Mouse (Mus musculus) hindbrain, embryonic 11.5 days (tissue): Measurements from ENCODE around the gene Tgfbr3l. TPM values are rescaled to one million over a fixed set of nuclear protein-coding genes. Genes with fewer than 3 reads are reported as not detected.

Experiments used
- ATAC-seq: fragments of 200-750 bp; cut with Nextera tagmentation; 2 replicates; pipeline ENCODE4 v1.8.0; 2017; ENCODE audit warnings: mild to moderate bottlenecking, moderate TSS enrichment, moderate library complexity; ENCODE audit not compliant: low FRiP score
- DNase-seq: peaks from one replicate; pipeline ENCODE4 v3.0.0-alpha.2; 2015; ENCODE audit warnings: low spot score
- H3K27ac ChIP-seq: fragments of 300-500 bp; sonication (generic); 2 replicates; pipeline ENCODE4 v1.5.1; 2014; ENCODE audit warnings: mild to moderate bottlenecking, low read depth, low read length
- H3K27me3 ChIP-seq: fragments of 300-500 bp; sonication (generic); 2 replicates; pipeline ENCODE4 v1.6.1; 2014; ENCODE audit warnings: mild to moderate bottlenecking, low read length, moderate library complexity, mixed read lengths; ENCODE audit not compliant: control insufficient read depth, insufficient read depth
- H3K36me3 ChIP-seq: fragments of 300-500 bp; sonication (generic); 2 replicates; pipeline ENCODE4 v1.6.1; 2014; ENCODE audit warnings: mild to moderate bottlenecking, low read length, moderate library complexity, mixed read lengths; ENCODE audit not compliant: control insufficient read depth, insufficient read depth
- H3K4me1 ChIP-seq: fragments of 300-500 bp; sonication (generic); replicated peaks from 2 replicates; pipeline ENCODE4 v1.6.1; 2014; ENCODE audit warnings: low read length, mixed read lengths; ENCODE audit not compliant: control insufficient read depth, insufficient read depth
- H3K4me2 ChIP-seq: fragments of 300-500 bp; sonication (generic); replicated peaks from 2 replicates; pipeline ENCODE4 v1.6.1; 2014; ENCODE audit warnings: mild to moderate bottlenecking, low read depth, low read length
- H3K4me3 ChIP-seq: fragments of 300-500 bp; sonication (generic); 2 replicates; pipeline ENCODE4 v1.5.1; 2014; ENCODE audit warnings: low read depth, low read length
- H3K9ac ChIP-seq: fragments of 300-500 bp; sonication (generic); 2 replicates; pipeline ENCODE4 v1.6.1; 2014; ENCODE audit warnings: low read depth, low read length
- H3K9me3 ChIP-seq: fragments of 300-500 bp; sonication (generic); 2 replicates; pipeline ENCODE4 v1.6.1; 2016; ENCODE audit warnings: low read length; ENCODE audit not compliant: control insufficient read depth
- WGBS: fragments of 180-500 bp; shearing (Covaris S2); extraction: QIAGEN DNeasy Blood & Tissue Kit; methylation state at CpG from one replicate; pipeline ENCODE4 v1.1.7; 2014; 5-methylcytosine and 5-hydroxymethylcytosine counted together
- polyA plus RNA-seq: library from polyadenylated mRNA; unstranded; fragments of >200 nt; fragmentation: Nextera tagmentation; extraction: Ambion mirVana; gene quantifications from 2 replicates; pipeline ENCODE4 v1.2.1, GENCODE M21; 2014

The Tgfbr3l gene
- polyA plus RNA-seq, 1 experiment from 2014 or later = 2.1 TPM

DNA sequence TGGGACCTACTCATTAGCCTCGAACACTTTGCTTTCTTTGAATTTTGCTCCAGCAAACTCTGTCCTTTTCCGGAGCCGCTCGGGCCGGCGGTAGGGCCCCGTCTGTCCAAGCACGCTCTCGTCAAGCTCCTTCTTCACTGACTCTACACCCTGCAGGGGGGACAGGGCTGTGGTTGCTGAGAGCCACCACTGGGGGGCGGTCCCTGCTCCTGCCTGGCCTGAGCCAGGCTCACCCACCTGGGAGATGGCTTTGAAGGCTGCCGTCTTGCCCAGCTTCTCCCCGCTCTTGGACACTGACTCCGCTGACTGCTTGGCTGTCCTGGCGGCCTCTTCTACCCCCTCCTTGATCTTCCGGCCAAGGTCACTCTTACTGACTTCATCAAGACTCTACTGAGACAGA, 19.6 kb downstream of the Tgfbr3l start:
- ATAC-seq (peak; percentile 53; the same call in 1 of the 2 replicates), DNase-seq (peak; percentile 33)
- no peak overlapping the region for H3K4me3 ChIP-seq
- no peak overlapping the region for H3K9ac ChIP-seq
- H3K27ac ChIP-seq = no peak overlapping the region
- H3K36me3 ChIP-seq = peaks cover 13% of the 10 kb centered on the region
- H3K27me3 ChIP-seq = no peaks in the 10 kb centered on the region
- 83% methylated on average over 15 of the region's 15 CpGs for WGBS
- H3K4me2 ChIP-seq = no peak overlapping the region
- H3K9me3 ChIP-seq = no peaks in the 10 kb centered on the region
- no peaks in the 10 kb centered on the region for H3K4me1 ChIP-seq

DNA sequence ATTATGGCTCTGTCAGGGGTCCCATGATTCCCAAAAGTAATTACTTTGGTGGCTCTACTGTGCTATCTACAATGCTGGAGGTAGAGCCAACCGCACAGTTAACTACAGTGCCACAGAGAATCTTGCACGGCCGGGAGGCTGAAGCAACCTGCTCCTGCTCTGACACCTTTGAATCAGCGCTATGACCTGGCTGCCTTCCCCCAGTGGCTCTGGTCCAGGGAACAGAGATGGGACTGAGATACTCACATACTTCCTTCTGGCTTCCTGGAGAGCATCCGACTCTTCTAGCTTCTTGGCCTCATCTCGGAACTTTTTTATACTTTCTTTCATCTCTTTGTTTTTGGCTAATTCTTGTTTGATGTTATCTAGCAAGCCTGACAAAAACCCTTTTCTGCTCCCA, 21.6 kb downstream of the Tgfbr3l start:
- Histone ChIP-seq H3K4me2 (no peak overlapping the region), H3K9me3 (no peaks in the 10 kb centered on the region), H3K27ac (no peak overlapping the region), H3K4me1 (no peaks in the 10 kb centered on the region), H3K27me3 (no peaks in the 10 kb centered on the region), H3K9ac (no peak overlapping the region), H3K36me3 (peaks cover 15% of the 10 kb centered on the region), H3K4me3 (no peak overlapping the region)
- ATAC-seq (no peak), DNase-seq (no peak)
- 96% methylated on average over 6 of the region's 6 CpGs for WGBS

DNA sequence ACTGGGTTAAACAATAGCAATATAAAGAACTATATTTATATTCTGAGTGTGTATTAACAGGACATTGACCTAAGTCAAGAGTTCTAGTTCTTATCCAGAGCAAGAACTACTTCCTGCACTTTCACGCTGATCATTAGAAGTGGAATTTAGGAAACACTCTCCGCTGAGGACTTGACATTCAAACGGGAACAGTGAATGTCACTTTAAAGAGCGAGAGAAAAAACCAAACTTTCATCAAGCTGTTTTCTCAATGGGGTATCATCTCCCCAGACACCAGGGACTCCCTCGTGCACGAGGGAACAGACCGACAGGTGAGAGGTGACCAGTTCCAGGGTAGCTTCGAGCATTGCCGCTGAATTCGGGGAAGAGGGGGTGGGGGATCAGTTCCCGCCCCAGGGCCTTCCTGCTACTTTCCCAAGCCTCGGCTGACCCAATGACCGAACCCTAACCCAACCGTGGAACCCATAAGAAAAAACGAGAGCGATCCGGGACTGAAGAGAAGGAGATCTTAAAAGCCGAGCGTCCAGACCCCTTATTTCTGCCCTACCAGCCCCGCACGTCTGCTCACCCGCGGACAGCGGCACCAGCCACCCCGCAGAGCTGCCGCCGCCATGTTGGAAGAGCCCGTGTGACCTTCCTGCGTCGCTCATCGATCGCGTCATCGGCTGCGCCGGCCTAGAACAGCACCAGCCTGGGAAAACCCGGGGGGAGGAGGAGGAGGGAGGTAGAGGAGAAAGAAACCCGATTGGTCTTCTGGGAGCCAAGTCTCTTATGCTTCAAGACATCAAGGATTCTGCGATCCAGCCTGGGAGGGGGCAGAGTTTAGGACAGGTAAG, 27.5 kb downstream of the Tgfbr3l start, which contains the start of gene Timm44:
TSS of gene Timm44 (minus strand) at position 639 of the 836 bp plus-strand sequence.
- H3K4me3 ChIP-seq = peak within 1 kb of the TSS; percentile 52
- peak within 1 kb of the TSS; percentile 51; the same call in 1 of the 2 replicates for H3K27ac ChIP-seq
- no peaks in the 10 kb centered on the region for H3K27me3 ChIP-seq
- H3K4me1 ChIP-seq = no peaks in the 10 kb centered on the region
- DNase-seq (peak; percentile 97), ATAC-seq (peak; percentile 98)
- H3K9ac ChIP-seq = peak within 1 kb of the TSS; percentile 70
- WGBS = under 1% methylated on average over 39 of the region's 39 CpGs
- peaks cover 2% of the 10 kb centered on the region; the same call in 1 of the 2 replicates for H3K36me3 ChIP-seq
- H3K9me3 ChIP-seq = no peaks in the 10 kb centered on the region
- H3K4me2 ChIP-seq = peak within 1 kb of the TSS; percentile 39

DNA sequence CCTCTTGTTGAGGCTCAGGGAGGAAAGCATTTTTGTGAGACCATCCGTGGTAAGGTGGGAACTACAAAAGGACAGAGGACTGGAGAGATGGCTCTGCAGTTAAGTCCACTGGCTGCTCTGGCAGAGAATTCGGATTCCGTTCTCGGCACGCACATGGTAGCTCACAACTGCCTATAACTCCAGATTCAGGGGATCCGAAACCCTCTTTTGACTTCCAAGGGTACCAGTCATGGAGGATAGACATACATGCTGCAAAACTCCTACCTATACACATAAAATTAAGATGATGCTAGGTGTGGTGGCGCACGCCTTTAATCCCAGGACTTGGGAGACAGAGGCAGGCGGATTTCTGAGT, 28.1 kb downstream of the Tgfbr3l start:
- 32% methylated on average over 9 of the region's 9 CpGs for WGBS
- DNase-seq = no peak
- Histone ChIP-seq H3K9me3 (no peaks in the 10 kb centered on the region), H3K4me1 (no peaks in the 10 kb centered on the region), H3K4me2 (peak overlapping the region; percentile 39), H3K36me3 (peaks cover 2% of the 10 kb centered on the region; the same call in 1 of the 2 replicates), H3K4me3 (peak overlapping the region; percentile 52), H3K27ac (peak overlapping the region; percentile 51; the same call in 1 of the 2 replicates), H3K9ac (peak overlapping the region; percentile 70), H3K27me3 (no peaks in the 10 kb centered on the region)
- no peak; the same call in 1 of the 2 replicates for ATAC-seq

DNA sequence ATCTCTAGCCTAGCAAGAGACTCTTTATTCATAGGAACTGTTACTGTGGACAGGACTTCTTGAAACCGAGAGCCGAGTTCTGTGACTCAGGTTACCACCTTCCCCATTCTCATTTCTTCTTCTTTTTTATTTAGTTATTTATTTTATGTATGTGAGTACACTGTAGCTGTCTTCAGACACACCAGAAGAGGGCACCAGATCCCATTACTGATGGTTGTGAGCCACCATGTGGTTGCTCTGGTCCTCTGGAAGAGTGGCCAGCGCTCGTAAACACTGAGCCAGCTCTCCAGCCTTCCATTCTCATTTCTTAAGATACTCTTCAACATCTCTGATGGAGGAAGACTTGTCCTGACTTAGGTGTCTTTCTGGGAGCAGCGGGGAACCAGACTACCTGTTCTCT, 44.7 kb downstream of the Tgfbr3l start:
- Histone ChIP-seq H3K9me3 (no peaks in the 10 kb centered on the region), H3K36me3 (peaks cover 7% of the 10 kb centered on the region), H3K27me3 (no peaks in the 10 kb centered on the region), H3K9ac (no peak overlapping the region), H3K27ac (no peak overlapping the region), H3K4me3 (no peak overlapping the region), H3K4me1 (no peaks in the 10 kb centered on the region), H3K4me2 (no peak overlapping the region)
- 94% methylated on average over 5 of the region's 5 CpGs for WGBS
- DNase-seq (no peak), ATAC-seq (no peak)

DNA sequence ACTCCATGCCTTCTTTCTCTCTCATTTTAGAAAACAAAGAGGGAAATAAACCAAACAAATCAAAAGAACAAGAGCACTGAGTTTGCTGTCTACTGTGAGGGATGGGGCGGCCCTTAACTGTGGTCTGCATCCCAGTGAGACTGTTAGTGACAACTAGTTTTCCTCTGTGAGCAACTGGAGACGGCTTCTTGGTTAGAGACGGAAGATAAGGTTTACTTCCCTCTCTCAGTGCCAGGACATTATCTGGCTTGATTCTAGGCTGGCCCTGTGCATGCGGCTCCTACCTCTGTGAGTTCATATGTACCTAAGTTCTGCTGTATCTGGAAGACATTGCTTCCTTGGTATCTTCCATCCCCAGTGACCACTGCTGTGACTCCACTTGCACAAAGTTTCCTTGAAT, 49.8 kb downstream of the Tgfbr3l start:
- Histone ChIP-seq H3K4me1 (no peaks in the 10 kb centered on the region), H3K9ac (no peak overlapping the region), H3K4me2 (no peak overlapping the region), H3K27ac (no peak overlapping the region), H3K9me3 (no peaks in the 10 kb centered on the region), H3K27me3 (no peaks in the 10 kb centered on the region), H3K4me3 (no peak overlapping the region), H3K36me3 (peaks cover 17% of the 10 kb centered on the region)
- 90% methylated on average over 4 of the region's 4 CpGs for WGBS
- ATAC-seq = no peak
- no peak for DNase-seq

Other genes with a start within 250 kb of the Tgfbr3l start
- gene Cd209f, start 142.4 kb upstream of the Tgfbr3l start, polyA plus RNA-seq = not detected in 2 replicates
- not detected in 2 replicates for gene Cd209g, start 114.1 kb upstream of the Tgfbr3l start, polyA plus RNA-seq
- gene Evi5l, start 81.6 kb upstream of the Tgfbr3l start, polyA plus RNA-seq = 28.1 and 33.5 TPM in 2 replicates
- 29.0 and 33.5 TPM in 2 replicates for gene Prr36, start 30.8 kb upstream of the Tgfbr3l start, polyA plus RNA-seq
- gene Lrrc8e, start 21.4 kb upstream of the Tgfbr3l start, polyA plus RNA-seq = 0.06 TPM in 1 of 2 replicates, not detected in the other
- 20.4 and 22.4 TPM in 2 replicates for gene Map2k7, start 9.5 kb upstream of the Tgfbr3l start, polyA plus RNA-seq
- gene Gm49320, start 9.3 kb upstream of the Tgfbr3l start, polyA plus RNA-seq = 0.81 and 1.2 TPM in 2 replicates
- 58.8 and 61.1 TPM in 2 replicates for gene Snapc2, start 4.9 kb downstream of the Tgfbr3l start, polyA plus RNA-seq
- gene Ctxn1, start 11.1 kb downstream of the Tgfbr3l start, polyA plus RNA-seq = 123 and 136 TPM in 2 replicates
- gene Timm44, start 27.7 kb downstream of the Tgfbr3l start, polyA plus RNA-seq = 59.6 and 59.7 TPM in 2 replicates
- gene Ccl25, start 77.0 kb downstream of the Tgfbr3l start, polyA plus RNA-seq = 19.4 and 21.9 TPM in 2 replicates
- gene Elavl1, start 77.2 kb downstream of the Tgfbr3l start, polyA plus RNA-seq = 313 and 314 TPM in 2 replicates
- gene Cers4, start 244.8 kb downstream of the Tgfbr3l start, polyA plus RNA-seq = 13.1 and 13.9 TPM in 2 replicates